Mouse (Mus musculus): Measurements from ENCODE around the gene 4930539E08Rik. TPM values are rescaled to one million over a fixed set of nuclear protein-coding genes. Genes with fewer than 3 reads are reported as not detected.

The 4930539E08Rik gene
- polyA plus RNA-seq, 1 experiment from 2014 or later: 1.2 TPM

- no peak for DNase-seq (ENCODE audit: low spot score)
- Histone ChIP-seq H3K9me3 (ENCODE audit: control insufficient read depth, low read length) (peaks cover 10% of the 10 kb centered on the region), H3K27me3 (ENCODE audit: control insufficient read depth, insufficient read depth, low read length) (no peaks in the 10 kb centered on the region), H3K4me3 (replicated peaks; ENCODE audit: low read length) (no peak overlapping the region), H3K36me3 (replicated peaks; ENCODE audit: control insufficient read depth, insufficient read depth) (no peaks in the 10 kb centered on the region), H3K4me2 (replicated peaks) (no peak overlapping the region), H3K27ac (no peak overlapping the region), H3K9ac (no peak overlapping the region), H3K4me1 (replicated peaks; ENCODE audit: control insufficient read depth, insufficient read depth, low read length) (no peaks in the 10 kb centered on the region)
- WGBS: 60% methylated on average over 3 of the region's 3 CpGs
- no peak for ATAC-seq (ENCODE audit: low FRiP score)
Measured at GRCm38 (mm10) chr17:28856030-28856429, 59.1 kb downstream of the 4930539E08Rik start.

GRCm38 (mm10) chr17:28855166-28855885 lies 59.8 kb downstream of the 4930539E08Rik start:
- Histone ChIP-seq H3K36me3 (replicated peaks; ENCODE audit: control insufficient read depth, insufficient read depth) (no peaks in the 10 kb centered on the region), H3K27ac (no peak overlapping the region), H3K4me3 (replicated peaks; ENCODE audit: low read length) (no peak overlapping the region), H3K9ac (no peak overlapping the region), H3K4me1 (replicated peaks; ENCODE audit: control insufficient read depth, insufficient read depth, low read length) (no peaks in the 10 kb centered on the region), H3K4me2 (replicated peaks) (no peak overlapping the region), H3K9me3 (ENCODE audit: control insufficient read depth, low read length) (peaks cover 10% of the 10 kb centered on the region), H3K27me3 (ENCODE audit: control insufficient read depth, insufficient read depth, low read length) (no peaks in the 10 kb centered on the region)
- DNase-seq (ENCODE audit: low spot score) (no peak), ATAC-seq (ENCODE audit: low FRiP score) (no peak)
- 80% methylated on average over 9 of the region's 9 CpGs for WGBS

GRCm38 (mm10) chr17:28854377-28854776 lies 60.7 kb downstream of the 4930539E08Rik start:
- H3K4me2 ChIP-seq (replicated peaks): no peak overlapping the region
- no peaks in the 10 kb centered on the region for H3K27me3 ChIP-seq (ENCODE audit: control insufficient read depth, insufficient read depth, low read length)
- H3K27ac ChIP-seq: no peak overlapping the region
- no peak overlapping the region for H3K9ac ChIP-seq
- H3K4me1 ChIP-seq (replicated peaks; ENCODE audit: control insufficient read depth, insufficient read depth, low read length): no peaks in the 10 kb centered on the region
- WGBS: 83% methylated on average over 7 of the region's 7 CpGs
- DNase-seq (ENCODE audit: low spot score) (no peak), ATAC-seq (ENCODE audit: low FRiP score) (no peak)
- H3K9me3 ChIP-seq (ENCODE audit: control insufficient read depth, low read length): peaks cover 10% of the 10 kb centered on the region
- H3K4me3 ChIP-seq (replicated peaks; ENCODE audit: low read length): no peak overlapping the region
- H3K36me3 ChIP-seq (replicated peaks; ENCODE audit: control insufficient read depth, insufficient read depth): no peaks in the 10 kb centered on the region

- H3K36me3 ChIP-seq (replicated peaks; ENCODE audit: control insufficient read depth, insufficient read depth): no peaks in the 10 kb centered on the region
- DNase-seq (ENCODE audit: low spot score) (no peak), ATAC-seq (ENCODE audit: low FRiP score) (no peak)
- no peak overlapping the region for H3K27ac ChIP-seq
- H3K4me1 ChIP-seq (replicated peaks; ENCODE audit: control insufficient read depth, insufficient read depth, low read length): no peaks in the 10 kb centered on the region
- no peak overlapping the region for H3K9ac ChIP-seq
- H3K27me3 ChIP-seq (ENCODE audit: control insufficient read depth, insufficient read depth, low read length): no peaks in the 10 kb centered on the region
- whole genome bisulfite sequencing: 94% methylated on average over 5 of the region's 5 CpGs
- H3K4me3 ChIP-seq (replicated peaks; ENCODE audit: low read length): no peak overlapping the region
- no peak overlapping the region for H3K4me2 ChIP-seq (replicated peaks)
- H3K9me3 ChIP-seq (ENCODE audit: control insufficient read depth, low read length): no peaks in the 10 kb centered on the region; the same call in 1 of the 2 replicates
Measured at GRCm38 (mm10) chr17:28850511-28850910, 64.6 kb downstream of the 4930539E08Rik start.

GRCm38 (mm10) chr17:28846974-28847617 lies 68.0 kb downstream of the 4930539E08Rik start:
- Histone ChIP-seq H3K4me2 (replicated peaks) (no peak overlapping the region), H3K9ac (no peak overlapping the region), H3K27ac (no peak overlapping the region), H3K4me1 (replicated peaks; ENCODE audit: control insufficient read depth, insufficient read depth, low read length) (no peaks in the 10 kb centered on the region), H3K36me3 (replicated peaks; ENCODE audit: control insufficient read depth, insufficient read depth) (no peaks in the 10 kb centered on the region), H3K9me3 (ENCODE audit: control insufficient read depth, low read length) (no peaks in the 10 kb centered on the region; the same call in 1 of the 2 replicates), H3K27me3 (ENCODE audit: control insufficient read depth, insufficient read depth, low read length) (no peaks in the 10 kb centered on the region), H3K4me3 (replicated peaks; ENCODE audit: low read length) (no peak overlapping the region)
- 72% methylated on average over 11 of the region's 11 CpGs for WGBS
- DNase-seq (ENCODE audit: low spot score) (no peak), ATAC-seq (ENCODE audit: low FRiP score) (no peak)

Other genes starting within 250 kb of the 4930539E08Rik start
- gene Slc26a8, start 225.1 kb downstream of the 4930539E08Rik start, polyA plus RNA-seq (2014; fragmentation: Nextera tagmentation; extraction: Ambion mirVana): 1.8 and 2.3 TPM in 2 replicates
- gene Mapk14, start 224.0 kb downstream of the 4930539E08Rik start, polyA plus RNA-seq (2014; fragmentation: Nextera tagmentation; extraction: Ambion mirVana): 34.1 and 36.5 TPM in 2 replicates
- 0.98 and 2.0 TPM in 2 replicates for gene AC170998.1, start 189.2 kb downstream of the 4930539E08Rik start, polyA plus RNA-seq (2014; fragmentation: Nextera tagmentation; extraction: Ambion mirVana)
- 0.56 and 1.6 TPM in 2 replicates for gene Mapk13, start 146.0 kb downstream of the 4930539E08Rik start, polyA plus RNA-seq (2014; fragmentation: Nextera tagmentation; extraction: Ambion mirVana)
- gene Brpf3, start 114.2 kb downstream of the 4930539E08Rik start, polyA plus RNA-seq (2014; fragmentation: Nextera tagmentation; extraction: Ambion mirVana): 8.0 and 8.9 TPM in 2 replicates
- gene Pnpla1, start 56.9 kb downstream of the 4930539E08Rik start, polyA plus RNA-seq (2014; fragmentation: Nextera tagmentation; extraction: Ambion mirVana): 0.07 TPM in 1 of 2 replicates, not detected in the other
- not detected in 2 replicates for gene Pxt1, start 28.5 kb upstream of the 4930539E08Rik start, polyA plus RNA-seq (2014; fragmentation: Nextera tagmentation; extraction: Ambion mirVana)
- 78.9 and 82.8 TPM in 2 replicates for gene Kctd20, start 36.6 kb upstream of the 4930539E08Rik start, polyA plus RNA-seq (2014; fragmentation: Nextera tagmentation; extraction: Ambion mirVana)
- 75.6 and 85.0 TPM in 2 replicates for gene Stk38, start 92.7 kb upstream of the 4930539E08Rik start, polyA plus RNA-seq (2014; fragmentation: Nextera tagmentation; extraction: Ambion mirVana)
- gene Srsf3, start 117.3 kb upstream of the 4930539E08Rik start, polyA plus RNA-seq (2014; fragmentation: Nextera tagmentation; extraction: Ambion mirVana): 446 and 460 TPM in 2 replicates
- gene Cdkn1a, start 175.7 kb upstream of the 4930539E08Rik start, polyA plus RNA-seq (2014; fragmentation: Nextera tagmentation; extraction: Ambion mirVana): 79.5 and 97.7 TPM in 2 replicates
- not detected in 2 replicates for gene Rab44, start 198.8 kb upstream of the 4930539E08Rik start, polyA plus RNA-seq (2014; fragmentation: Nextera tagmentation; extraction: Ambion mirVana)